Mouse (Mus musculus) megakaryocyte, embryonic 14.5 days (primary cell): ENCODE data around the gene Hcar2.

Experiments used
- FLI1 ChIP-seq: IDR thresholded peaks from 2 replicates; pipeline ENCODE4 v1.6.1; 2012; ENCODE audit warnings: low read length, inconsistent platforms, mixed read lengths
- GATA1 ChIP-seq: IDR thresholded peaks from 3 replicates; pipeline ENCODE4 v1.6.1; 2012; ENCODE audit warnings: mixed read lengths, low read length, inconsistent platforms, borderline replicate concordance

- TF ChIP-seq GATA1 (no peak), FLI1 (no peak)
Observed at GRCm38 (mm10) chr5:123907631-123907977, 42.3 kb upstream of the Hcar2 start.
